Mouse (Mus musculus) adrenal gland, adult 10 weeks (tissue): ENCODE measurements around the gene Srsf10. TPM values are rescaled to one million over a fixed set of nuclear protein-coding genes. Genes with fewer than 3 reads are reported as not detected.

Experiments used
- polyA plus RNA-seq: library from polyadenylated mRNA; stranded (reverse); fragments of 350-450 nt; fragmentation: Illumina TruSeq; extraction: RNeasy Lipid Tissue Mini Kit (QIAGEN cat#74804); gene quantifications from one replicate; pipeline ENCODE4 v1.2.3, GENCODE M21; 2014; ENCODE audit warnings: low read depth, low replicate concordance

The Srsf10 gene
- polyA plus RNA-seq: 353 TPM

DNA sequence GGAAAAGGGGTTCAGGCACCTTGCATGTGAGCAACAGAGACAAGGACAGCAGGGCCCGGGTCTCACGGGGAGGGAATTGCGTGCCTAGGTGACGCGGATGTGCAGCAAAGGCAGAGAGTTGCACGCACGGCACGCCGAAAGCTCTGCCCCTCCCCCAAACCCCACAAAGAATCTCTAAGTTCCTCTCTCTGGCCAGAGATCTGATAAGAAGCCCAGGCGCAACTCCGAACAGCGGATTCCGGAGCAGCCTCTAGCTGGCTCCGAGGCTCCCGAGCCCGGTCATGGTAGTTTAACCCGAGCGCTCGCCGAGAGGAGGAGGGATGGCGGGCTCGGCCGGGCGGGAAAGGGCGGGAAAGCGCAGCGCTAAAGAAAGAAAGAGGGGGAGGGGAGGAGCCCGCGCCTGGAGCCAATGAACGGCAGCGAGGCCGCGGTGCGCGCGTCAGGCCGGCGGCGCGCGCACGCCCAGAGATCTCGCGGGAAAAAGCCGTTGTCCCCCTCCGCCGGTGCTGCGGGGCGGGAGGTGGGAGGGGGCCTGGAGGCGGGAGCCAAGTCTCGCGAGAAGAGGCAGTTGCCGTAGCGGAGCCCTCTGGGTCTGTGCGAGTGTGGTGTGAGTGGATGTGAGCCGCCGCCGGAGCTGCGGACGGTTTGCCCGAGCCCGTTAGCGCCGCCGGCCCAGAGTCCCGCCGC lies at the start of gene Srsf10:
Srsf10 (plus strand) TSS at position 212 of the 687 bp plus-strand sequence.

DNA sequence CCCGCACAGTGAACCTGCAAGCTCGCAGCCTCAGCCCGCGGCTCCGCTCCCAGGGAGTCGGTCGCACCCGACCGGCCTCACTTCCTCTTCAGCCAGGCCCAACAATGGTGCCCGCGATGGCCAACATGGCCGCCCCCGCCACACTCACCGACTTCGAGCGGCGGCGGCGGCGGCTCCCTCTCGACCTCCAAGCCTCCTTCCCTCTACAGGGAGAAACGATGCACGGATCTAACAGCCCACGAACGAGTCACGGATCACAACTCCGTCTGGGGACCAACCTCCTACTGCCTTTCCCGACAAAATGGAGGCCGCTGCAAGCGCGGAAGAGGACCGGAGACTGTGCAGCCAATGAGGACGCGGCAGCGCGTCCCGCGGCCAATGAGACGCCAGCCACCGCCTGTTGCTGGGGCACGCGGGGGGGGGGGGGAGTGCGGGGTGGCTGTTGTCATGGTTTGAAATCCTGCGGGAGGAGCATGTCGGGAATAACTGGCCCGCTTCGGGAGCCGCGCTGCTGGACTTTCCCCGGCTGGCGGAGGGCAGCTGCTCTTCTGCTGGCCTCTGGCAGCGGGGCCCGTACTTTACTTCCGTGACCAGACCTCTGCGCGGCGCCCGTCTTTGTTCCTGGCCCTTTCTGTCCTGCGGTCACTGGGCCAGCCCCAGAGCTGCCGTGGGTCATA lies 18.1 kb downstream of the Srsf10 start, which contains the start of gene Pnrc2:
Pnrc2 (minus strand) TSS at position 325 of the 677 bp plus-strand sequence.

GRCm38 (mm10) chr4:135895071-135895571 lies 39.6 kb downstream of the Srsf10 start, which contains the start of gene Cnr2:
Gene Cnr2, plus strand, starts transcription at chr4:135895394.

Other genes starting within 250 kb of the Srsf10 start
- gene Ifnlr1, start 169.5 kb upstream of the Srsf10 start, polyA plus RNA-seq: not detected
- gene Il22ra1, start 127.6 kb upstream of the Srsf10 start, polyA plus RNA-seq: not detected
- not detected for gene Myom3, start 96.0 kb upstream of the Srsf10 start, polyA plus RNA-seq
- 569 TPM for gene Pnrc2, start 18.1 kb downstream of the Srsf10 start, polyA plus RNA-seq
- gene Cnr2, start 39.6 kb downstream of the Srsf10 start, polyA plus RNA-seq: 1.1 TPM
- 29.1 TPM for gene Fuca1, start 65.0 kb downstream of the Srsf10 start, polyA plus RNA-seq
- 6.4 TPM for gene Hmgcl, start 90.7 kb downstream of the Srsf10 start, polyA plus RNA-seq
- not detected for gene Gale, start 108.0 kb downstream of the Srsf10 start, polyA plus RNA-seq
- gene Lypla2, start 116.9 kb downstream of the Srsf10 start, polyA plus RNA-seq: 0.52 TPM
- 60.1 TPM for gene Pithd1, start 131.5 kb downstream of the Srsf10 start, polyA plus RNA-seq
- 27.4 TPM for gene Eloa, start 166.0 kb downstream of the Srsf10 start, polyA plus RNA-seq
- 283 TPM for gene Rpl11, start 197.7 kb downstream of the Srsf10 start, polyA plus RNA-seq